Mouse (Mus musculus): ENCODE measurements around the gene Rasgrf2.

- TF ChIP-seq CTCF (IDR thresholded peaks at IDR 0.05; ENCODE audit: low read depth, low read length), result no peak
- no peak for TF ChIP-seq POLR2A (IDR thresholded peaks at IDR 0.05; ENCODE audit: borderline replicate concordance, low read depth, low read length)
Measured at GRCm38 (mm10) chr13:92098484-92098883, 33.0 kb downstream of the Rasgrf2 start.
